Comparison of ENCODE assay signal across 14 mouse cellular contexts in the genomic region with DNA sequence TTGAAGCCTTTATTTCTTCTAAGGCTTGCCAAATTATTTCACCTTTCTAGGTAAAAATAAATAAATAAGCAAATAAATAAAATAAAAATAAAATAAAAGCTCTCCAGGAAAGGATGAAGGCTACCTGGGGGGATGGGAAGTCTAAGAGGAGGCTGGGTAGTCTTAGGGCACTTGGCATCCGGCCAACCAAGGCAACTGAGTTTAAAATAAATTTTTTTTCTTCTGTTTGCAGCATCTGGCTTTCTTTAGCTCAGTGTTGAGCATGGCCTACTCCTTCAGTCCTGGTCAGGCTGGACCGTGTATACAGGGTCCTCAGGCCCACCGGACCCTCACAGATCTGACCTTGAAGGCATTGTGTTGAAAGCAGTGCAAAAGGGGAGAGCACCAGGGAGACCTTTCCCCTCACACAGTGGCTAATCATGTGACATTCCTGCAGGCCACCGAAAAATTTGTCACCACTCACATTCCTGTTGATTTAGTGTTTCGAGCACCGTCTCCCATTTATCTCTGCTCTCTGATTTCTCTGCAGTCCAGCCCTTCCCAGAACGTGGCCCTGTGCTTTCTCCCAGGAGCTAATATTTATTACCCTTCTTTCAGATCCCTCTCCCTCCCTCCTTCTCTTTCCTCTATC. TPM values are rescaled to one million over a fixed set of nuclear protein-coding genes. Genes with fewer than 3 reads are reported as not detected.
A peak's percentile ranks its signal among the peaks of the same experiment; 100 is the strongest.
DNase-seq lines count a peak whose midpoint lies in the region; ATAC-seq and TF ChIP-seq lines count a peak whose summit lies in the region.
"Had no signal": no experiment of that assay in that cellular context is flagged by ENCODE, and none has a peak within 500 bp of the region (broad histone marks: within the 10 kb centered on the region; RNA-seq: fewer than 3 reads in every experiment).

No protein-coding gene starts in this region.

- peaks cover 52% of the 10 kb centered on the region for H3K4me1 ChIP-seq in heart, embryonic 11.5 days (ENCODE audit: control insufficient read depth, insufficient read depth, low read length)
- H3K4me1 ChIP-seq in lung, embryonic 14.5 days (ENCODE audit: insufficient read depth), result peaks cover 36% of the 10 kb centered on the region
- H3K4me1 ChIP-seq in limb, embryonic 12.5 days (replicated peaks), result peaks cover 66% of the 10 kb centered on the region

- no peak for TF ChIP-seq CTCF in lung, embryonic 14.5 days (IDR thresholded peaks at IDR 0.05; ENCODE audit: low read depth)

- peak overlapping the region; percentile 17; the same call in 1 of the 2 replicates for H3K4me2 ChIP-seq in heart, embryonic 11.5 days
- H3K4me2 ChIP-seq in lung, embryonic 14.5 days, result peak overlapping the region; percentile 23; the same call in 1 of the 2 replicates
- peak overlapping the region; percentile 13; the same call in 1 of the 2 replicates for H3K4me2 ChIP-seq in limb, embryonic 12.5 days
- H3K4me2 ChIP-seq: embryonic facial prominence, embryonic 15.5 days; liver, embryonic 13.5 days had no signal

- DNase-seq in heart, adult 11 months, result no peak
- DNase-seq in lung, embryonic 14.5 days, result peak; percentile 31
- no peak for DNase-seq in lung, postnatal 14 days
- DNase-seq in Muller cell, postnatal 12 days (ENCODE audit: inconsistent ontology term), result peak; percentile 61
- no peak for DNase-seq in layer of hippocampus, postnatal 10 days (ENCODE audit: low spot score in 2 of 2)
- no peak for DNase-seq in thymus, adult 18-20 months
- DNase-seq: cerebellum, postnatal 14 days; forebrain, postnatal 0 days; liver, embryonic 13.5 days; right cerebral cortex, postnatal 25 days had no signal

- H3K27ac ChIP-seq in heart, embryonic 11.5 days (ENCODE audit: low read depth, low read length), result no peak overlapping the region
- H3K27ac ChIP-seq in lung, embryonic 14.5 days (ENCODE audit: low read depth), result 0 out of 2 replicates have a peak overlapping the region, but pooled peaks have one; percentile 18
- peak overlapping the region; percentile 0; the same call in 1 of the 2 replicates for H3K27ac ChIP-seq in limb, embryonic 12.5 days
- H3K27ac ChIP-seq: embryonic facial prominence, embryonic 15.5 days; liver, embryonic 13.5 days had no signal

- no peak for ATAC-seq in heart, embryonic 11.5 days (replicated peaks; ENCODE audit: insufficient number of reproducible peaks, low FRiP score, low TSS enrichment)
- ATAC-seq in lung, embryonic 14.5 days (ENCODE audit: insufficient read depth), result no peak
- ATAC-seq in limb, embryonic 12.5 days (ENCODE audit: insufficient number of reproducible peaks, insufficient read depth, low FRiP score, low TSS enrichment, low read depth), result no peak

- H3K9me3 ChIP-seq in heart, embryonic 11.5 days (replicated peaks; ENCODE audit: control insufficient read depth, low read length), result no peaks in the 10 kb centered on the region
- no peaks in the 10 kb centered on the region for H3K9me3 ChIP-seq in lung, embryonic 14.5 days (ENCODE audit: low read depth, low read length)
- H3K9me3 ChIP-seq in limb, embryonic 12.5 days, result no peaks in the 10 kb centered on the region
- H3K9me3 ChIP-seq: embryonic facial prominence, embryonic 15.5 days; liver, embryonic 13.5 days; megakaryocyte, embryonic 14.5 days had no signal

- no peaks in the 10 kb centered on the region for H3K27me3 ChIP-seq in heart, embryonic 11.5 days (ENCODE audit: control insufficient read depth, insufficient read depth, low read length)
- no peaks in the 10 kb centered on the region for H3K27me3 ChIP-seq in lung, embryonic 14.5 days (ENCODE audit: insufficient read depth, low read length)
- H3K27me3 ChIP-seq in limb, embryonic 12.5 days, result peaks cover 11% of the 10 kb centered on the region; the same call in 1 of the 2 replicates
- H3K27me3 ChIP-seq: embryonic facial prominence, embryonic 15.5 days; liver, embryonic 13.5 days had no signal

- no peaks in the 10 kb centered on the region for H3K36me3 ChIP-seq in heart, embryonic 11.5 days (ENCODE audit: control insufficient read depth, insufficient read depth, low read length)
- H3K36me3 ChIP-seq in lung, embryonic 14.5 days (ENCODE audit: insufficient read depth), result no peaks in the 10 kb centered on the region
- no peaks in the 10 kb centered on the region for H3K36me3 ChIP-seq in limb, embryonic 12.5 days
- H3K36me3 ChIP-seq: embryonic facial prominence, embryonic 15.5 days; liver, embryonic 13.5 days had no signal

- H3K4me3 ChIP-seq in heart, embryonic 11.5 days (ENCODE audit: low read depth, low read length), result no peak overlapping the region
- no peak overlapping the region for H3K4me3 ChIP-seq in lung, embryonic 14.5 days (ENCODE audit: low read depth, low read length)
- H3K4me3 ChIP-seq in limb, embryonic 12.5 days (replicated peaks), result no peak overlapping the region
- H3K4me3 ChIP-seq: embryonic facial prominence, embryonic 15.5 days; liver, embryonic 13.5 days had no signal

- 10% methylated on average over 7 of the region's 7 CpGs for whole genome bisulfite sequencing in heart, embryonic 11.5 days (ENCODE audit: insufficient replicate concordance)
- 19% methylated on average over 7 of the region's 7 CpGs for WGBS in lung, embryonic 14.5 days
- 21% methylated on average over 7 of the region's 7 CpGs for WGBS in limb, embryonic 12.5 days

- peak overlapping the region; percentile 17; the same call in 1 of the 2 replicates for H3K9ac ChIP-seq in heart, embryonic 11.5 days (ENCODE audit: low read depth, low read length)
- no peak overlapping the region for H3K9ac ChIP-seq in lung, embryonic 14.5 days
- H3K9ac ChIP-seq in limb, embryonic 12.5 days (replicated peaks), result no peak overlapping the region
- H3K9ac ChIP-seq: embryonic facial prominence, embryonic 15.5 days; forebrain, postnatal 0 days; liver, embryonic 13.5 days had no signal

RNA-seq across cellular contexts. Expression of gene Gadd45g, which starts 6.2 kb away (rescaled TPM):
- polyA plus RNA-seq in heart, embryonic 11.5 days (2014; fragmentation: Nextera tagmentation; extraction: Ambion mirVana), result 45.3 and 48.9 TPM in 2 replicates
- polyA plus RNA-seq in lung, embryonic 14.5 days (2014; fragmentation: Nextera tagmentation; extraction: Ambion mirVana), result 26.1 and 27.2 TPM in 2 replicates
- 35.6 and 36.2 TPM in 2 replicates for polyA plus RNA-seq in limb, embryonic 12.5 days (2016; fragmentation: Nextera tagmentation; extraction: Ambion mirVana)
- total RNA-seq in layer of hippocampus, postnatal 10 days (2021), result 10 to 100 TPM; 22.0 to 23.1 TPM

RNA-seq across cellular contexts. Expression of gene Sema4d, which starts 59.1 kb away (rescaled TPM):
- polyA plus RNA-seq in heart, embryonic 11.5 days (2014; fragmentation: Nextera tagmentation; extraction: Ambion mirVana), result 11.0 and 13.7 TPM in 2 replicates
- polyA plus RNA-seq in lung, embryonic 14.5 days (2014; fragmentation: Nextera tagmentation; extraction: Ambion mirVana), result 12.0 and 12.3 TPM in 2 replicates
- polyA plus RNA-seq in limb, embryonic 12.5 days (2016; fragmentation: Nextera tagmentation; extraction: Ambion mirVana), result 5.4 and 5.8 TPM in 2 replicates
- 10 to 100 TPM; 85.2 to 96.2 TPM for total RNA-seq in layer of hippocampus, postnatal 10 days (2021)

Comparison
In these comparisons a context has a peak if more than half of its experiments do, and no peak if none do; other contexts are left out.
1. DNase-seq: peak in lung, embryonic 14.5 days (single experiment) and Muller cell, postnatal 12 days (single experiment); none in heart, adult 11 months (single experiment), lung, postnatal 14 days (single experiment), layer of hippocampus, postnatal 10 days (0 of 2) and thymus, adult 18-20 months (0 of 2).
2. Peak in every context shown above with its lines, with median percentiles within 50 percentile points of each other: H3K4me2 ChIP-seq.